Mouse (Mus musculus): Measurements from ENCODE around the gene Hrk. TPM values are rescaled to one million over a fixed set of nuclear protein-coding genes. Genes with fewer than 3 reads are reported as not detected.

Hrk gene
- polyA plus RNA-seq, 1 experiment from 2014 or later, result 0.38 TPM

DNA sequence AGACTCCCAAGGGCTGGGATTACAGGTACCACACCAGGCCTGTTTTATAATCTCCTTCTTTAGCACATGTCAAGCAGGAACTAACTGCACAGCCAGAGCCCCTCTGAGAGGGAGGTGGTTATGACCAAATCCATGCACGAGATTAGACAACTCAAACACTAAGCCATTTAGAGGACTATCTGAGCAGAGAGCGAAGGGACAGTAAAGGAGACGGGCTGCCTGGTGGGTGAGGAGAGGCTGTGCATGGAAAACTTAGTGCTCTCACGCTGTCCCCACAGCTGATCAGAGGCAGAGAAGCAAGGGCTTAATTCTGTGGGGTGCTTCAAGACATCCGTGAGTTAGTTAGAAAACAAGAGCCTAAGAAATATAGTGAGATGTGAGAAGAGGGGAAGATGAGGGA lies 49.6 kb downstream of the Hrk start:
- H3K9me3 ChIP-seq (ENCODE audit: control insufficient read depth, low read length), result no peaks in the 10 kb centered on the region
- peak overlapping the region; percentile 49 for H3K9ac ChIP-seq (ENCODE audit: low read depth, low read length)
- 22% methylated on average over 5 of the region's 5 CpGs for WGBS
- DNase-seq (ENCODE audit: low spot score) (no peak), ATAC-seq (ENCODE audit: low read depth) (peak; percentile 41; the same call in 1 of the 2 replicates)
- H3K27ac ChIP-seq (replicated peaks; ENCODE audit: low read depth, low read length), result peak overlapping the region; percentile 46; the same call in 1 of the 2 replicates
- no peaks in the 10 kb centered on the region for H3K27me3 ChIP-seq (replicated peaks; ENCODE audit: control insufficient read depth, insufficient read depth, low read length)
- no peaks in the 10 kb centered on the region for H3K36me3 ChIP-seq (ENCODE audit: control insufficient read depth, insufficient read depth, low read length)
- H3K4me1 ChIP-seq (ENCODE audit: control insufficient read depth, insufficient read depth, low read length), result peaks cover 5% of the 10 kb centered on the region; the same call in 1 of the 2 replicates
- peak overlapping the region; percentile 31 for H3K4me3 ChIP-seq (ENCODE audit: low read depth, low read length)
- H3K4me2 ChIP-seq (ENCODE audit: low read depth, low read length), result peak overlapping the region; percentile 57

DNA sequence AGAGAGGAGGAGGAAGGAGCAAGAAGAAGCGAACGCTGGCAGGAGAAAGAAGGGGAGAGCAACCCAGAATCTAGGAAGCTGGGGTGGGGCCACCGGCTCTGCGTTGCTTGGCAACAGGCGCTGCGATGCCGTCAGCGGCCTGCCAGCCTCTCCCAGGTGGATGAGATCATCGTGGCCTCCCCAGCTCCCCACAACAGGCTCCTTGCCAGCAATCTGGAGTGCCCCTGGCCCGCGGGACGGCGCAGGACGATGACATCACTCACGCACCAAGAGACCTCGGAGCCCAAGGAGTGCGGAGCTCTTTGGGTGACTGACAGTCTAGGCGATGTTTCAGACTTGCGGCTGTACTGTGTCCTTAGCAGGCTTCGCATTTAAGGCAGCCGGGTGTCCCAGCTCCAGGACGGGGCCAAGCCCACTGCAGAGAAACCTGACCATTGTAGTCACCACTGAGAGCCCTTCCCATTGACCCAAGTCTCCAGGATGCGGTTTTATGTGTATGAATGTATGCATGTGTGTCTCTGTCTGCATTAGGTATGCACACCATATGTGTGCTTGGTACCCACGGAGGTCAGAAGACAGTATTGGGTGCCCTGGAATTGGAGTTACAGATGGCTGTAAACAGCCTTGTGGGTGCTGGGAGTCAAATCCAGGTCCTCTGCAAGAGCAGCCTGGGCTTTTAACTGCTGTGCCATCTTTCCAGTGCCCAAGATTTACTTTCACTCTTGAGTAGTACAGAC lies 50.1 kb downstream of the Hrk start:
- no peaks in the 10 kb centered on the region for H3K36me3 ChIP-seq (ENCODE audit: control insufficient read depth, insufficient read depth, low read length)
- H3K27me3 ChIP-seq (replicated peaks; ENCODE audit: control insufficient read depth, insufficient read depth, low read length), result no peaks in the 10 kb centered on the region
- ATAC-seq (ENCODE audit: low read depth) (peak; percentile 87), DNase-seq (ENCODE audit: low spot score) (peak; percentile 92)
- 5% methylated on average over 24 of the region's 24 CpGs for WGBS
- peak overlapping the region; percentile 57 for H3K4me2 ChIP-seq (ENCODE audit: low read depth, low read length)
- H3K4me3 ChIP-seq (ENCODE audit: low read depth, low read length), result peak overlapping the region; percentile 31
- peak overlapping the region; percentile 46; the same call in 1 of the 2 replicates for H3K27ac ChIP-seq (replicated peaks; ENCODE audit: low read depth, low read length)
- no peaks in the 10 kb centered on the region for H3K9me3 ChIP-seq (ENCODE audit: control insufficient read depth, low read length)
- peak overlapping the region; percentile 49 for H3K9ac ChIP-seq (ENCODE audit: low read depth, low read length)
- peaks cover 5% of the 10 kb centered on the region; the same call in 1 of the 2 replicates for H3K4me1 ChIP-seq (ENCODE audit: control insufficient read depth, insufficient read depth, low read length)

DNA sequence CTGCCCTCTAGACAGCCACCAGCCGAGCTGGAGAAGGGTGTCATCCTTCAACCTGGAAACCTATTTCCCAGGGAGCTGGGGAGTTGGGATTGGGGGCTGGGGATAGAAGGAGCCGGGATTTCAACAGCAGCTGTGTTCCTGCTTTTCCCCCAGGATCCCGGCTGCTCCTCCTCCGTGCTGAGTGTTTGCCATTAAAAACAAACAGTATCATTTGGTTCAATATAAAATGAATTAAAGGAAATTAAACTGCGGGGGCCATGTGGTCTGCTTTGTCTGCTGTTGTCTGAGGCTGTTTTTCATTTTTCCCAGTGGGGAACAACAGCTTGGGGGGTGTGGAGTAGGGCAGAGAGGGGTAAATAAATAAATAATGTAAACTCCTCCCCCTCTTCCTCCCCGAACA lies 53.0 kb downstream of the Hrk start:
- no peaks in the 10 kb centered on the region for H3K27me3 ChIP-seq (replicated peaks; ENCODE audit: control insufficient read depth, insufficient read depth, low read length)
- 0 out of 2 replicates have a peak, but pooled peaks cover 4% of the 10 kb centered on the region for H3K36me3 ChIP-seq (ENCODE audit: control insufficient read depth, insufficient read depth, low read length)
- H3K4me3 ChIP-seq (ENCODE audit: low read depth, low read length), result no peak overlapping the region
- no peak overlapping the region for H3K9ac ChIP-seq (ENCODE audit: low read depth, low read length)
- no peak overlapping the region for H3K27ac ChIP-seq (replicated peaks; ENCODE audit: low read depth, low read length)
- DNase-seq (ENCODE audit: low spot score) (peak; percentile 31), ATAC-seq (ENCODE audit: low read depth) (no peak)
- H3K4me1 ChIP-seq (ENCODE audit: control insufficient read depth, insufficient read depth, low read length), result peaks cover 5% of the 10 kb centered on the region; the same call in 1 of the 2 replicates
- WGBS, result 50% methylated on average over 6 of the region's 6 CpGs
- no peak overlapping the region for H3K4me2 ChIP-seq (ENCODE audit: low read depth, low read length)
- H3K9me3 ChIP-seq (ENCODE audit: control insufficient read depth, low read length), result no peaks in the 10 kb centered on the region

DNA sequence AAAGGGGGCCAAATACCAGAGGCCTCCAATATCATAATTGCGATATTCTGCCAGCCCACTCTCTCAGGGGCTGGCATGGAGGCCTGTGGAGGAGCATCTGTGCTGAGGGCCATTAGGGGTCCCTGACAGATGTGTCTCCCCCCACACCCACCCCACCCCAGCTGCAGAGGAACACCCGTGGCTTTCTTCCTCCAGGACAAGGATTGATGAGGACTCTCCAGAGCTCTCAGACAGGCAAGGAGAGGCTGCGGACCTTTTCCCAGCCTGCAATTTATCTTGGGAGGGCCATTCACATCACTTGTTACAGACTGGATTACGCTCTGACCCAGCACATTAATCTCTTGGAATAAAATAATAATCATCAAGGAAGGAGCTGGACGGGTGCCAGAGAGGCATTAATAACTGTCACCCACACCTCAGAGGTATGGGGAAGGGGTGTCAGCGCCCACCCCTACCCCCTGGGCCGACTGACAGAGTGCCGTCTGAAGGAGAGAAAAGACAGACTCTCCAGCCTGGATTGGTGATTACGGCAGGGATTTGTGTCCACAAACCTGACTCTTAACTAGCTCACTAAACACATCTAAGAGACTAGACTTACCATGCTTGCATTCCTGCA lies 58.8 kb downstream of the Hrk start:
- WGBS, result 61% methylated on average over 9 of the region's 9 CpGs
- peak; percentile 12; the same call in 1 of the 2 replicates for ATAC-seq (ENCODE audit: low read depth)
- H3K9me3 ChIP-seq (ENCODE audit: control insufficient read depth, low read length), result no peaks in the 10 kb centered on the region
- peaks cover 19% of the 10 kb centered on the region; the same call in 1 of the 2 replicates for H3K36me3 ChIP-seq (ENCODE audit: control insufficient read depth, insufficient read depth, low read length)
- no peak overlapping the region for H3K4me2 ChIP-seq (ENCODE audit: low read depth, low read length)
- H3K9ac ChIP-seq (ENCODE audit: low read depth, low read length), result no peak overlapping the region
- no peaks in the 10 kb centered on the region for H3K4me1 ChIP-seq (ENCODE audit: control insufficient read depth, insufficient read depth, low read length)
- H3K27ac ChIP-seq (replicated peaks; ENCODE audit: low read depth, low read length), result no peak overlapping the region
- DNase-seq (ENCODE audit: low spot score), result no peak
- no peaks in the 10 kb centered on the region for H3K27me3 ChIP-seq (replicated peaks; ENCODE audit: control insufficient read depth, insufficient read depth, low read length)
- no peak overlapping the region for H3K4me3 ChIP-seq (ENCODE audit: low read depth, low read length)

DNA sequence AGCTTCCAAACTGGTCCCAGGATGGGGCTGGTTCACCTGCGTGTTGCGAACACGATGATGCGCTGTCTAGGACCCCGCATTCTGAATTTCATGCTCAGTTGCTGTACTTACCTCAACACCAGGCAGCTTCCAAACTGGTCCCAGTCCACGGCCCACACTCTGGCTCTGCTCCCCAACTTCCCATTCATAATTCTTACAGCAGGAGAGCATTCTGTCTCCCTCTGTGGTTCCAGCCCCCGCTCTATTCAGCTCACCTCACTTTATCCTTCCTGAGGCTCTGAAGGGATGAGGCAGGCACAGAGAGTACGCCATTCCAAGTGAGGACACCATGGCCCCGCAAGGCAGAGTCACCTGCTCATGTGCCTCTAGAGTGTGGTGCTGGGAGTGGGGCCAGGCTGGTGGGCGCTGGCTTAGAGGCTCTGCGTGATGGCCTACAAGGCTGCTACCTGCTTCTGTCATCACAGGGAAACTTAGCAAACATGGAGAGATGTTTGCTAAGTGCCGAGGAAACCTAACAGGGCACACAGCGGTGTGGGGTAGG lies 65.7 kb downstream of the Hrk start:
- H3K27ac ChIP-seq (replicated peaks; ENCODE audit: low read depth, low read length), result no peak overlapping the region
- H3K4me3 ChIP-seq (ENCODE audit: low read depth, low read length), result no peak overlapping the region
- DNase-seq (ENCODE audit: low spot score) (no peak), ATAC-seq (ENCODE audit: low read depth) (no peak)
- H3K4me2 ChIP-seq (ENCODE audit: low read depth, low read length), result no peak overlapping the region
- H3K4me1 ChIP-seq (ENCODE audit: control insufficient read depth, insufficient read depth, low read length), result no peaks in the 10 kb centered on the region
- H3K36me3 ChIP-seq (ENCODE audit: control insufficient read depth, insufficient read depth, low read length), result peaks cover 30% of the 10 kb centered on the region
- no peaks in the 10 kb centered on the region for H3K9me3 ChIP-seq (ENCODE audit: control insufficient read depth, low read length)
- H3K27me3 ChIP-seq (replicated peaks; ENCODE audit: control insufficient read depth, insufficient read depth, low read length), result no peaks in the 10 kb centered on the region
- WGBS, result 92% methylated on average over 13 of the region's 13 CpGs
- no peak overlapping the region for H3K9ac ChIP-seq (ENCODE audit: low read depth, low read length)

DNA sequence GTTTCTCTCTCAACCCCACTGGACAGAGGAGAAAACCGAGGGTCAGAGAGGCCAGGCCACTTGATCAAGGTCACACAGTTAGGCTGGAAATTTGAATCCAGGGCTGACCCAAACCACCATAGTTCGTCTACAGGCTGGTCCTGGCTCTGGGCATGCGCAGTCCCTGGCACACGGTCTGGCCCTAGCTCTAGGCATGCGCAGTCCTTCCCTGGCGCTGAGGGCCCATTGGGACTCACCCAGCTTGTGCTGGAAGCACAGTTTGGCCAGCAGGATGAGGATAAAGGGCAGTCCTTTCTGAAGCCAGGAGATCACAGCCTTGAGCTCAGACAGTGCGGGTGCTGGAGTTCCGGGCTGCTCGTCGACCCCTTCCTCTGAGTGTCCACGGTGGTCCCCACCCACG lies 72.4 kb downstream of the Hrk start:
- H3K9ac ChIP-seq (ENCODE audit: low read depth, low read length), result no peak overlapping the region
- no peaks in the 10 kb centered on the region for H3K27me3 ChIP-seq (replicated peaks; ENCODE audit: control insufficient read depth, insufficient read depth, low read length)
- ATAC-seq (ENCODE audit: low read depth), result no peak
- H3K4me3 ChIP-seq (ENCODE audit: low read depth, low read length), result no peak overlapping the region
- H3K27ac ChIP-seq (replicated peaks; ENCODE audit: low read depth, low read length), result no peak overlapping the region
- H3K4me2 ChIP-seq (ENCODE audit: low read depth, low read length), result no peak overlapping the region
- H3K4me1 ChIP-seq (ENCODE audit: control insufficient read depth, insufficient read depth, low read length), result no peaks in the 10 kb centered on the region
- H3K36me3 ChIP-seq (ENCODE audit: control insufficient read depth, insufficient read depth, low read length), result peaks cover 29% of the 10 kb centered on the region
- DNase-seq (ENCODE audit: low spot score), result no peak
- 78% methylated on average over 8 of the region's 12 CpGs for WGBS
- H3K9me3 ChIP-seq (ENCODE audit: control insufficient read depth, low read length), result no peaks in the 10 kb centered on the region

Other genes starting within 250 kb of the Hrk start
- 43.6 and 50.9 TPM in 2 replicates for gene Fbxo21, start 187.9 kb upstream of the Hrk start, polyA plus RNA-seq (2014; fragmentation: Nextera tagmentation; extraction: Ambion mirVana)
- 10.4 and 12.1 TPM in 2 replicates for gene Tesc, start 136.9 kb upstream of the Hrk start, polyA plus RNA-seq (2014; fragmentation: Nextera tagmentation; extraction: Ambion mirVana)
- 31.7 and 32.2 TPM in 2 replicates for gene Fbxw8, start 9.2 kb upstream of the Hrk start, polyA plus RNA-seq (2014; fragmentation: Nextera tagmentation; extraction: Ambion mirVana)
- gene Rnft2, start 80.5 kb downstream of the Hrk start, polyA plus RNA-seq (2014; fragmentation: Nextera tagmentation; extraction: Ambion mirVana), result 2.8 and 3.6 TPM in 2 replicates
- gene 2410131K14Rik, start 80.6 kb downstream of the Hrk start, polyA plus RNA-seq (2014; fragmentation: Nextera tagmentation; extraction: Ambion mirVana), result 10.1 and 10.7 TPM in 2 replicates